Mouse (Mus musculus) hindbrain, embryonic 14.5 days (tissue): ENCODE data around the gene Slc8a3. TPM values are rescaled to one million over a fixed set of nuclear protein-coding genes. Genes with fewer than 3 reads are reported as not detected.

Experiments used
- ATAC-seq: fragments of 200-750 bp; cut with Nextera tagmentation; 2 replicates; pipeline ENCODE4 v1.8.0; 2017; ENCODE audit warnings: moderate number of reproducible peaks, mild to moderate bottlenecking, moderate TSS enrichment, moderate library complexity; ENCODE audit not compliant: low FRiP score
- DNase-seq: peaks from one replicate; pipeline ENCODE4 v3.0.0-alpha.2; 2015; ENCODE audit warnings: low spot score
- H3K27ac ChIP-seq: fragments of 300-500 bp; sonication (generic); 2 replicates; pipeline ENCODE4 v1.5.1; 2014; ENCODE audit warnings: mild to moderate bottlenecking, moderate library complexity
- H3K27me3 ChIP-seq: fragments of 300-500 bp; sonication (generic); 2 replicates; pipeline ENCODE4 v1.6.1; 2014; ENCODE audit warnings: mild to moderate bottlenecking, low read length, mixed read lengths; ENCODE audit not compliant: control insufficient read depth, insufficient read depth
- H3K36me3 ChIP-seq: fragments of 300-500 bp; sonication (generic); replicated peaks from 2 replicates; pipeline ENCODE4 v1.6.1; 2014; ENCODE audit not compliant: control insufficient read depth, insufficient read depth
- H3K4me1 ChIP-seq: fragments of 300-500 bp; sonication (generic); replicated peaks from 2 replicates; pipeline ENCODE4 v1.6.1; 2014; ENCODE audit warnings: antibody characterized with exemption, low read length, mixed read lengths; ENCODE audit not compliant: control insufficient read depth, insufficient read depth
- H3K4me2 ChIP-seq: fragments of 300-500 bp; sonication (generic); replicated peaks from 2 replicates; pipeline ENCODE4 v1.6.1; 2014; ENCODE audit warnings: mild to moderate bottlenecking, moderate library complexity
- H3K4me3 ChIP-seq: fragments of 300-500 bp; sonication (generic); replicated peaks from 2 replicates; pipeline ENCODE4 v1.5.1; 2014; ENCODE audit warnings: mild to moderate bottlenecking, low read length
- H3K9ac ChIP-seq: fragments of 300-500 bp; sonication (generic); 2 replicates; pipeline ENCODE4 v1.6.1; 2014
- H3K9me3 ChIP-seq: fragments of 300-500 bp; sonication (generic); 2 replicates; pipeline ENCODE4 v1.6.1; 2016; ENCODE audit warnings: low read length; ENCODE audit not compliant: control insufficient read depth
- WGBS: fragments of 180-500 bp; shearing (Covaris S2); extraction: QIAGEN DNeasy Blood & Tissue Kit; methylation state at CpG from one replicate; pipeline ENCODE4 v1.1.7; 2014; 5-methylcytosine and 5-hydroxymethylcytosine counted together
- polyA plus RNA-seq: library from polyadenylated mRNA; unstranded; fragments of >200 nt; fragmentation: Nextera tagmentation; extraction: Ambion mirVana; gene quantifications from 2 replicates; pipeline ENCODE4 v1.2.1, GENCODE M21; 2014

Slc8a3 gene
- polyA plus RNA-seq, 1 experiment from 2014 or later = 12.1 TPM

DNA sequence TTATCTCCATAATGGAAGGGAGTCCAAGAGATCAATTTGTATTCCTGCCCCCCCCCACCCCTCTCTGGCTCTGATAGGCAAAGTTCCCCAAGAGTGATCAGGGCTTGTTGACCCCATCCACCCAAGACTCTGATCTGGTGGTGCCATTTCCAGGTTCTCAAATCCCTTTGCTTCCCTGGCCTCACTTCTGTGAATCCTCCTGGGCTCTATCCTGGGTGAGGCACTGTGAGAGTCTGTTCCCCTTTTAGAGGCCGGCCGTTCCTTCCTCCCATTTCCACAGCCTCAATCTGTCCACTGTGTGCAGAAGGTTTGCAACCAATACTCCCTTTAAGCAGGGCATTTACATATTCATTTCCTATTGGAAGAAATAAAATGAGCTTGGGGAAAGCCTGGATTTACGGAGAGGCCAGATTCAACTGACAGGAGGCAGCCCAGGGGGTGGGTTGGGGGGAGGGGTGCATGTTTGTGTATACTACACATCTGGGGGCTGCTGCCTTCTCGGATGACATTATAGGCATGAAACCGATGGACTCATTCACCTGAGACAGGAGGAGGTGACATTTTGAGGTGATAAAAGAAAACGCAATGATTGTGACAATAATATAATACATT is 106.9 kb downstream of the Slc8a3 start:
- WGBS = 44% methylated on average over 6 of the region's 6 CpGs
- no peak overlapping the region for H3K9ac ChIP-seq
- no peaks in the 10 kb centered on the region for H3K9me3 ChIP-seq
- H3K4me3 ChIP-seq = no peak overlapping the region
- ATAC-seq (no peak), DNase-seq (no peak)
- no peaks in the 10 kb centered on the region for H3K36me3 ChIP-seq
- no peak overlapping the region for H3K4me2 ChIP-seq
- H3K27ac ChIP-seq = peak overlapping the region; percentile 33; the same call in 1 of the 2 replicates
- peaks cover 27% of the 10 kb centered on the region for H3K4me1 ChIP-seq
- no peaks in the 10 kb centered on the region for H3K27me3 ChIP-seq

DNA sequence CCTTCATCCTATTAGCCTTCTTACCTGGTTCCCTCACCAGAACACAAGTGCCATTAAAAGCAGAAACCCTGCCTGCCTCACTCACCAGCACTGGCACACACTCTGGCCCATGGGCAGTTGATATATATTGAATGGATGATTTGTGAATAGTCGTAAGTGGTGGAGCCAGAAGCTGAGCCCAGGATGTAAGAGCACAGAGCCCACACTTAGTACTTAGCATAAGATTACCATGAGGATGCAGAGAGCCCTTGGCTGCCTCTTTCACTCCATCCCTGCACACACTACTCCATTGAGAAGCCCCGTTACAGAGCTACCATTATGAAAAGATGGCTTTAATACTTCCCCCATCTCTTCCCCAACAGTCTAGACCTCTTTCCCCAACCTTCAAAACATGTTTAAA is 108.1 kb downstream of the Slc8a3 start:
- Histone ChIP-seq H3K9ac (no peak overlapping the region), H3K4me3 (no peak overlapping the region), H3K36me3 (no peaks in the 10 kb centered on the region), H3K9me3 (no peaks in the 10 kb centered on the region), H3K27ac (no peak overlapping the region), H3K4me1 (peaks cover 27% of the 10 kb centered on the region), H3K27me3 (no peaks in the 10 kb centered on the region), H3K4me2 (no peak overlapping the region)
- no peak for DNase-seq
- 79% methylated on average over 2 of the region's 2 CpGs for WGBS
- ATAC-seq = no peak

DNA sequence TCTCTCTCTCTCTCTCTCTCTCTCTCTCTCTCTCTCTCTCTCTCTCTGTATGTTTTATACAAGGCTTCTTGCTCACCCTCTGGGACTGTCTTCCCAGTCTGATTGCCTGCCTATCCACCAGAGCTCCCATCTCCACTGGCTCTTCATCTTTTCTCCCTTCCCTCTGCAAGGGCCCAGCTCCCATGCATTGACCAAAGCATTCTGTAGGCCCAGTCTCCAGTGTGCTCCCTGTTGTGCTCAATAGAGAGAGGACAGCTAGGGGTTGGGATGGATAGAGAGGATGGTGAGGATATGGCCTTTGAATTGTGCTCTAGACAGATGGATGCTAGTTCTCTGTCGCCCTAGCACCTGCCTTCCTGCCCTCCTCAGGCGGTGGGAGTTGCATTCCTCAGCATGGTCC is 109.7 kb downstream of the Slc8a3 start:
- H3K9ac ChIP-seq = no peak overlapping the region
- H3K36me3 ChIP-seq = no peaks in the 10 kb centered on the region
- H3K27ac ChIP-seq = no peak overlapping the region
- ATAC-seq (no peak), DNase-seq (no peak)
- H3K9me3 ChIP-seq = no peaks in the 10 kb centered on the region
- H3K4me3 ChIP-seq = no peak overlapping the region
- no peaks in the 10 kb centered on the region for H3K27me3 ChIP-seq
- H3K4me1 ChIP-seq = peaks cover 25% of the 10 kb centered on the region
- no peak overlapping the region for H3K4me2 ChIP-seq
- 75% methylated on average over 2 of the region's 2 CpGs for WGBS

DNA sequence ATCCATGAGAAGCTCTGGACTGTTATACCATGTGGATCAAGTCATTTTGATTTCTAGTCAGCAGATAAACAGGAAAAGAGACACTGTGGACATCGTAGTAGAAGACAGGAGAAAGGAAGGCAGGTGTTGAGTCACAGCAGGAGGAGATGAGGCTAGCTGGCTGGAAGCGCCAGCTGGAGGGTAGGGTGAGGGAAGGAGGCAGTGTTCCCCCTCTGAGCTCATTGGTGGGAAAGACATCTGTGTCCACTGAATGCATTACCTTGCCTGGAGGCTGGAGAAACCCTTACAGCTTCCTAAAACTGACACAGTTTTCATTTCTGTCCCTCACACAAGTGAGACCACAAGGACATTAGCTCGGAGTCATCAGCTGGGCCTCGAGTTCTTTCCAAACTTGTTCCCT is 113.6 kb downstream of the Slc8a3 start:
- no peaks in the 10 kb centered on the region for H3K9me3 ChIP-seq
- H3K4me3 ChIP-seq = no peak overlapping the region
- no peak for DNase-seq
- 0 out of 2 replicates have a peak, but pooled peaks cover 4% of the 10 kb centered on the region for H3K4me1 ChIP-seq
- no peak overlapping the region for H3K4me2 ChIP-seq
- no peaks in the 10 kb centered on the region for H3K36me3 ChIP-seq
- H3K9ac ChIP-seq = no peak overlapping the region
- H3K27me3 ChIP-seq = no peaks in the 10 kb centered on the region
- no peak overlapping the region for H3K27ac ChIP-seq
- no peak for ATAC-seq
- WGBS = 73% methylated on average over 4 of the region's 4 CpGs

DNA sequence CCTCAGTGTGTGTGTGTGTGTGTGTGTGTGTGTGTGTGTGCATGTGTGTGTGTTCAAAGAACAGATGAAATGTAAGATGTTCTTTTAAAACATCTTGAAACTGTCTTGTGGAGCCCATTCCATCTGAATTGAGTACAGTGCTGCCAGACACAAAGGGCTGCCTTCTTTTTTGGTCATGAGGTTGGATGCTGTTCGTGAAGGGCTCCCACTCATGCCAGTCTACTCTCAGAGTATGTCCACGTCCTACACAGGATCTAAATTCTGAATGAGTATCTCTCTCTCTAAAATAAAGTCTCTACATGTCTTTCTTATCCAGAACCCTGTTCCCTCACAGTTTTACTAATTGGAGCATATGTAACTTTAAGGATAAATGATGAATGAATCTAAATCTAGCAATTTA is 124.4 kb downstream of the Slc8a3 start:
- Histone ChIP-seq H3K27me3 (no peaks in the 10 kb centered on the region), H3K27ac (no peak overlapping the region), H3K36me3 (no peaks in the 10 kb centered on the region), H3K9ac (no peak overlapping the region), H3K4me2 (no peak overlapping the region), H3K4me3 (no peak overlapping the region), H3K9me3 (no peaks in the 10 kb centered on the region), H3K4me1 (no peaks in the 10 kb centered on the region)
- no peak for DNase-seq
- no peak for ATAC-seq
- WGBS = 63% methylated on average over 2 of the region's 2 CpGs

DNA sequence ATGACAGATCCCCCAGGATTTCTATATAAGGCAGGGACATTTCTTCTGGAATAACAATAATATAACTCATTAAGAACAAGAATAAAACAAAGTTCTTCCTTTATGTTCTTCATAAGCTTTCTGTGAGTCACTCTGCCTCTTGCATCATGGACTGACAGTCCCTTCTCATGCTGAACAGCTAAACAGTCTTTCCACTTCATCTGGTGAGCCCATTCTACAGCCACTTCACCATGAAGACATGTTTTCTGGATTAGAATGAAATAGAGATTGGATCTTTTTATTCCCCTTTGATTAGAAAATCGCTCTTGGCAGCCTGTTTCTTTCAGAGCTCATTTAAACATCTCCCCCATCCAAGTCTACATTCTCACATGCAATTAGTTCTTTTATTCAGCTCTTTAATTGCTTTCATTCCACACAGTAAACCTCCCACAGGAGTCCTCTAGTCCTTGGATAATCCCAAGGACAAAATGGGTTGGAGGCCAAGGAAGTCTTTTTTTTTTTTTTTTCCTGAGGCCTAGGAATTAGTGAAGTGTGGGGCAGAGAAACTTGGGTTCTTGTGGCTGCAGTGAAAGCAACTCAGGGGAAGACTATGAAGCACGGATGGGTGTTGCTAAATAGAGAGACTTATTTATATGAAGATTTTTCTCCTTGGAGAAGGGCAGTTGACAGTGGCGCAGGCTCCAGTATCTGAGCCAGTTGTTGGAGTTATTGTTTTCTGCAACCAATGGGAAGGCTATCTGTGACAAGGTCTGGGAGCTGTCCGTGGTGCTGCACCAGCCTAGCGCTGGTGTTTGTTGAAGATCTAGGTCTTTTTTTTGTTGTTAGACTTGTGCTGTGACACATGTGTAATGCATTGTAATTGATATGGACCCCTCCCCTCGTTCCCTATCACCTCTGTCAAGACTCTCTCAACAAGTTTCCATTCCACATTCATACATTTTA is 127.1 kb downstream of the Slc8a3 start:
- peak; percentile 37 for DNase-seq
- 21% methylated on average over 6 of the region's 6 CpGs for WGBS

DNA sequence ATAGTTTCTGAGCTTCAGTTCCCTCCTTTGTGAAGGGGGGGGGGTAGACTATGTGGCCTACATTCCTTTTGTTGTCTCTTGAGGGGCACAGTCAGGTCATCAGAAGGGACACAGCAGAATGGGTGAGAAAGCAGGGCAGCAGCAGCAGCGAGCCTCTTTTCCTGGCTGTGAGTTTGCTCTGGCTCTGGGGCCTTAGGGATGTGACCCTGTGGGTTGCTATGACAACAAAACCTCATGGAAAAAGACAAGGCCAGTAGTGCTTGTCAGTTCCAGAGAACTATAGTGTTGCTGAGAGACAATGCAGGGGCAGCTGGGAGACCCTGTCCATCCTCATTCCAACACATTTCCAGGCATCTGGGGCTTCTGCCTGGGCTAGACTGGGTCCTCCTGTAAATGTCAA is 129.8 kb downstream of the Slc8a3 start:
- Histone ChIP-seq H3K27me3 (no peaks in the 10 kb centered on the region), H3K4me1 (0 out of 2 replicates have a peak, but pooled peaks cover 4% of the 10 kb centered on the region), H3K27ac (peak overlapping the region; percentile 54; the same call in 1 of the 2 replicates), H3K36me3 (no peaks in the 10 kb centered on the region), H3K4me3 (no peak overlapping the region), H3K9ac (no peak overlapping the region), H3K4me2 (no peak overlapping the region), H3K9me3 (no peaks in the 10 kb centered on the region)
- ATAC-seq = no peak
- DNase-seq = no peak
- WGBS = 4% methylated on average over 1 of the region's 1 CpGs

More for the DNA sequence above, 127.1 kb downstream of the Slc8a3 start:
- Histone ChIP-seq H3K4me2 (no peak overlapping the region), H3K27ac (no peak overlapping the region), H3K36me3 (no peaks in the 10 kb centered on the region), H3K4me3 (no peak overlapping the region), H3K4me1 (0 out of 2 replicates have a peak, but pooled peaks cover 4% of the 10 kb centered on the region), H3K9ac (no peak overlapping the region), H3K9me3 (no peaks in the 10 kb centered on the region), H3K27me3 (no peaks in the 10 kb centered on the region)
- no peak for ATAC-seq

DNA sequence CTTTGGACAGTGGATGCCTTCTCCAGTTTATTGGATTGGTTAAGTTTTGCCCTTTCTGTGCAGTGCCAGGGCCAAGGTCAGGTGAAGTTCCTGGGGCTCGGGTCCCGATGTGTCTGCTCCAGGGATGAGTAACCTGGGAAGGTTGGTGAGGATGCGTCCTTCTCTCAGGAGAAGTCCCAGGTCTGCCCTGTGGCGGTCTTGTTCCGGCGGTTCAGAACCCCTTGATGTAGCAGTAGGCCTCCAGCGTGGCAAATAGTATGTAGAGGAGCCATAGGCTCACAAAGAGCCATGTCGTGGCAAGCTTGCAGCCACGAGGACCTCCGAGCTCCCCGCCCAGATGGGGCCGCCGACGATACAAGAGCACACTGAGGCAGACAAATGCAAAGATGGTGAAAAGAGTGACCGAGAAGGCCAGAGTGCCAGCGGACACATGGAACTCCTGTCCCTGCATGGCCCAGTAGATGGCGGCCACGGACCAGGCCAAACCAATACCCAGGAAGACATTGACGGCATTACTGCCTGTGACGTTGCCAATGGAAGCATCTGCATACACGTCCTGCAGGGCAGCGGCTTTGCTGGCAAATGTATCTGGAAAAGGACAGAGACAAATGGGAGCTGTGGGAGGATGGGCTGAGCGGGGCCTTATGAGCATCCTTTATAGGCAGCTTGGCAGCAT is 133.6 kb downstream of the Slc8a3 start:
- H3K9ac ChIP-seq = no peak overlapping the region
- H3K9me3 ChIP-seq = no peaks in the 10 kb centered on the region
- H3K27ac ChIP-seq = no peak overlapping the region
- WGBS = 36% methylated on average over 23 of the region's 23 CpGs
- 0 out of 2 replicates have a peak, but pooled peaks cover 4% of the 10 kb centered on the region for H3K4me1 ChIP-seq
- no peaks in the 10 kb centered on the region for H3K36me3 ChIP-seq
- DNase-seq (peak; percentile 81), ATAC-seq (peak; percentile 92)
- no peaks in the 10 kb centered on the region for H3K27me3 ChIP-seq
- H3K4me2 ChIP-seq = peak overlapping the region; percentile 29; the same call in 1 of the 2 replicates
- no peak overlapping the region for H3K4me3 ChIP-seq

DNA sequence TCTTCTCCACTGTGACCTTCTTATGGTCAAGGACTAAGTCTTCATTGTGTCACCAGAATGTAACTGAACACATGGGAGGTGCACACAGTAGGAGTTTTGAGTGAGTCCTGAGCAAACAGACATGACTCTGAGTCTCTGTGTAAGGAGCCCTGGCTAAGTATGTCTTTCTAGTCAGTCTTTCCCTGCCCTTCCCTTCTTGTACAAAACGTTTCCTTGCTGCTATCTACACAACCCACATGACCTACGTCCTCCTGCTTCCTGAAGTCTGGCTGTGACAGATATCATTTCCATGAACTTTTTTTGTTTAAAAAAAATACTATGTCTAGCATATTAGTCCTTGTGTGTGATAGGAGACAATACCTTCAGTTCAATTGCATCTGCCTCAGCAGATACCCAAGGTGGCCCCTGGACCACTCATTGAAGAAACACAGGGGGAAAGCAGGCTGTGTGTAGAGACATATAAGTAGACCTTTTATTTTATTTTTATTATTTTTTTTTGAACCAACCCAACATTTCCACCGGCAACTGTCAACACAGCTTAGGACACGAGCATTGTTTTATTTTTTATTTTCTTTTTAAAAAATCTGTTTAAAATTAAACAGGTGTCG is 135.4 kb downstream of the Slc8a3 start:
- H3K4me1 ChIP-seq = no peaks in the 10 kb centered on the region
- no peaks in the 10 kb centered on the region for H3K9me3 ChIP-seq
- no peak overlapping the region for H3K4me2 ChIP-seq
- H3K27me3 ChIP-seq = no peaks in the 10 kb centered on the region
- WGBS = 82% methylated on average over 5 of the region's 5 CpGs
- no peak for ATAC-seq
- no peak overlapping the region for H3K27ac ChIP-seq
- no peaks in the 10 kb centered on the region for H3K36me3 ChIP-seq
- no peak overlapping the region for H3K4me3 ChIP-seq
- H3K9ac ChIP-seq = no peak overlapping the region
- no peak for DNase-seq
